Mouse (Mus musculus) liver, adult 2 months (tissue): ENCODE measurements around the gene Nfix.

Experiments
- CTCF ChIP-seq: fragments of 200-500 bp; IDR thresholded peaks from 2 replicates; pipeline ENCODE4 v1.5.1; 2011; ENCODE audit warnings: low read depth, low read length, control low read depth
- POLR2A ChIP-seq: fragments of 200-500 bp; IDR thresholded peaks from 2 replicates; pipeline ENCODE4 v1.6.1; 2011; ENCODE audit warnings: low read length, control low read depth; ENCODE audit not compliant: insufficient read depth; ENCODE audit errors: extremely low read depth

- TF ChIP-seq CTCF (no peak), POLR2A (no peak)
Observed at GRCm38 (mm10) chr8:84822723-84823122, 22.6 kb upstream of the Nfix start, which contains the start of gene Dand5.
